Mouse (Mus musculus): Measurements from ENCODE around the gene Parp8.

- TF ChIP-seq ZC3H11A (IDR thresholded peaks at IDR 0.05; ENCODE audit: borderline replicate concordance, low read depth, low read length) (no peak), CHD2 (IDR thresholded peaks at IDR 0.05; ENCODE audit: low read depth, low read length) (no peak), MAFK (IDR thresholded peaks at IDR 0.05; ENCODE audit: insufficient read depth, low read depth, low read length) (no peak)
Measured at GRCm38 (mm10) chr13:116908284-116908683, 117.1 kb downstream of the Parp8 start.

All from ES-E14 (cell line).